Mouse (Mus musculus): ENCODE measurements around the gene Nup85. TPM values are rescaled to one million over a fixed set of nuclear protein-coding genes. Genes with fewer than 3 reads are reported as not detected.

Gene Nup85
- total RNA-seq, 2 experiments from 2014 or later: 48.9 to 56.3 TPM

GRCm38 (mm10) chr11:115630532-115631504 is 66.6 kb downstream of the Nup85 start:
- DNase-seq (ENCODE audit: low spot score in 2 of 2): no peak

- DNase-seq (ENCODE audit: low spot score in 2 of 2): no peak
Measured at GRCm38 (mm10) chr11:115631505-115631890, 67.3 kb downstream of the Nup85 start.

- no peak for DNase-seq (ENCODE audit: low spot score in 2 of 2)
Measured at GRCm38 (mm10) chr11:115632247-115632646, 68.0 kb downstream of the Nup85 start.

- DNase-seq (ENCODE audit: low spot score in 2 of 2): no peak
Measured at GRCm38 (mm10) chr11:115632862-115633261, 68.6 kb downstream of the Nup85 start.

Other genes starting within 250 kb of the Nup85 start
- gene Ush1g, start 242.4 kb upstream of the Nup85 start, total RNA-seq (2021): under 1 TPM; 0.14 to 0.16 TPM
- gene Otop3, start 229.7 kb upstream of the Nup85 start, total RNA-seq (2021): under 1 TPM; 0.45 to 0.53 TPM
- gene Hid1, start 196.7 kb upstream of the Nup85 start, total RNA-seq (2021): 10 to 100 TPM; 78.0 to 79.3 TPM
- gene Cdr2l, start 182.5 kb upstream of the Nup85 start, total RNA-seq (2021): 10 to 100 TPM; 18.4 to 19.1 TPM
- gene Mrpl58, start 160.7 kb upstream of the Nup85 start, total RNA-seq (2021): 10 to 100 TPM; 86.3 to 96.3 TPM
- 100 to 1,000 TPM; 406 to 440 TPM for gene Atp5h, start 144.5 kb upstream of the Nup85 start, total RNA-seq (2021)
- 10 to 100 TPM; 57.6 to 66.7 TPM for gene Kctd2, start 144.3 kb upstream of the Nup85 start, total RNA-seq (2021)
- gene Trim80, start 123.9 kb upstream of the Nup85 start, total RNA-seq (2021): under 1 TPM in 1 of 2 experiments, not detected in 1; 0.18 TPM
- gene Slc16a5, start 102.0 kb upstream of the Nup85 start, total RNA-seq (2021): not detected
- gene Armc7, start 88.8 kb upstream of the Nup85 start, total RNA-seq (2021): 10 to 100 TPM; 10.3 to 11.1 TPM
- gene Nt5c, start 72.6 kb upstream of the Nup85 start, total RNA-seq (2021): 10 to 100 TPM; 79.9 to 81.3 TPM
- 100 to 1,000 TPM; 315 to 332 TPM for gene Jpt1, start 50.0 kb upstream of the Nup85 start, total RNA-seq (2021)
- gene Sumo2, start 28.2 kb upstream of the Nup85 start, total RNA-seq (2021): 100 to 1,000 TPM; 407 to 415 TPM
- gene Mrps7, start 39.5 kb downstream of the Nup85 start, total RNA-seq (2021): 10 to 100 TPM; 50.2 to 54.2 TPM
- gene Gga3, start 39.6 kb downstream of the Nup85 start, total RNA-seq (2021): 10 to 100 TPM; 48.1 to 49.1 TPM
- gene Mif4gd, start 48.5 kb downstream of the Nup85 start, total RNA-seq (2021): 10 to 100 TPM; 19.4 to 19.7 TPM
- 10 to 100 TPM; 52.2 to 59.5 TPM for gene Slc25a19, start 63.9 kb downstream of the Nup85 start, total RNA-seq (2021)
- 100 to 1,000 TPM; 160 to 186 TPM for gene Grb2, start 144.2 kb downstream of the Nup85 start, total RNA-seq (2021)
- gene Tmem94, start 201.0 kb downstream of the Nup85 start, total RNA-seq (2021): 10 to 100 TPM; 33.4 to 38.2 TPM
- gene Caskin2, start 249.2 kb downstream of the Nup85 start, total RNA-seq (2021): 10 to 100 TPM; 20.5 to 21.6 TPM

Data from layer of hippocampus, postnatal 10 days (tissue).